Mouse (Mus musculus) layer of hippocampus, postnatal 14 days (tissue): ENCODE results near the gene Cdh12. TPM values are rescaled to one million over a fixed set of nuclear protein-coding genes. Genes with fewer than 3 reads are reported as not detected.
"Not testable (repeated sequence)": the region's sequence is repeated elsewhere in the genome, so short reads cannot be mapped to it uniquely, and the experiment has no call there.

Experiments used
- DNase-seq, 2 experiments: peaks; one replicate each; pipeline ENCODE4 v3.0.0; 2021 to 2022; ENCODE audit warnings: low spot score in 2 of 2, mixed read lengths in 1 of 2
- long read RNA-seq, 2 experiments: library from polyadenylated mRNA; stranded (forward); transcript quantifications; one replicate each; pipeline ENCODE4 v2.0.0; 2021
- total RNA-seq, 2 experiments: library from RNA; stranded (reverse); gene quantifications; 2 replicates each; pipeline ENCODE4 v1.2.3; 2021

Cdh12 gene
- 10 to 100 TPM; 23.6 to 28.6 TPM for total RNA-seq
- long read RNA-seq, experiment 1, partial matches to known transcripts, result 2 of 5 reads
- long read RNA-seq, experiment 1, other reads (novel, unspliced or antisense), result 3 of 5 reads
- long read RNA-seq, experiment 2, partial matches to known transcripts, result 2 of 4 reads
- long read RNA-seq, experiment 2, other reads (novel, unspliced or antisense), result 2 of 4 reads

DNA sequence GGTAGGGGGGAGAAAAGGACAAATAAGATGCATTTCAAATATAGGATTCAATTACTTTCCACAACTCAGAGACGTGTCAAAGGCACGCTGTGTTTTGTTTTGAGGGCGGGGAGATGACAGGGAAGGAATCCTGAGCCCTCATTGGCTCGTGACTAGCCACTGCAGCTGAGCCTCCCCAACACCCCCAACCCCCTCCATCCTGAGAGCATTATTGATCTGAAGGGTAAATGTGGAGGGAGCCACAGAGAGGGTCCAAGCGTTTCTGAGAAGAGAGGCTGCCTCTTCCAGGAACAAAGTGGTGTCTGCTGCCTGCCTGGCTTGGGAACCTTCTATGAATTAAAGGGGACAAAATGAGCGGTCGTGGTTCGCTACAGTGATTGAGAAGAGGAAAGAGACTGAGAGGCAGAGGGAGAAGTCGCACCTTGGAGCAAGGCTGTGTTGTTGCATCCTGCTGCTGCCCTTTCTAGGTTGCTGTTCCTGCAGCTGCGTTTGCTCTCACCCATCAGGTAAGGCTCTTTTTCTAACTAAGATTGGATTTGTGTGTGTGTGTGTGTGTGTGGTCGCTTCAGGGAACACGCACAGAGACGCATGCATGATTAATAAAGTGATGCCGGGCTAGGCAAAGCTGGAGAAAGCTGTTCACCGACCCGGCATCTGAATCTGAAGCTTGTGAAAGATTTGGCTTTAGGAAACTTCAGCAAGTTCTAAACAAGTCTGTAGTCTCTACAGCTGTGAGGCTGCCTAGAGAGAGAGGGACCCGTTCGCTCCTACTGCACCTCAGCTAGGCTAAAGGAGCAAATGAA lies at the start of gene Cdh12:
Gene Cdh12 (plus strand): TSS at position 405 of the 803 bp plus-strand sequence.
- peak; percentile 35 to 51 for DNase-seq

DNA sequence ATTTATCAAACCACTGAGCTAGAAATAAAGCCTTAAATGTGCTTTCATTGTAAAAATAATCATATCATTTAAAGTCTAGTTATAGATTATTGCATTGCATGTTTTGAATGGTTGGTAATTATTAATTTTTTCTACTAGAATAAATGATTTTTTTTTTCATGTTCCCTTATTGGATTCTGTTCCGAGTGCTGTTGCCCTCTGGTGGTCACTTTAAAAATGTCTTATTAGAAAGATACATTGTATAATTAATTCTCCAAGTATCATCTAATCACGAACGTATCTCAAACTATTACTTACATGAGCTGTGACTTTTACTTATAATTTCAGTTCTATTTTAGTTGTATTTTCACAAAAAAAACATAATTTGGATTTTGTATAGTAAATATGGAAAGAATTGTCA lies 45.5 kb upstream of the Cdh12 start:
- peak in 1 of 2 experiments; percentile 36 for DNase-seq

DNA sequence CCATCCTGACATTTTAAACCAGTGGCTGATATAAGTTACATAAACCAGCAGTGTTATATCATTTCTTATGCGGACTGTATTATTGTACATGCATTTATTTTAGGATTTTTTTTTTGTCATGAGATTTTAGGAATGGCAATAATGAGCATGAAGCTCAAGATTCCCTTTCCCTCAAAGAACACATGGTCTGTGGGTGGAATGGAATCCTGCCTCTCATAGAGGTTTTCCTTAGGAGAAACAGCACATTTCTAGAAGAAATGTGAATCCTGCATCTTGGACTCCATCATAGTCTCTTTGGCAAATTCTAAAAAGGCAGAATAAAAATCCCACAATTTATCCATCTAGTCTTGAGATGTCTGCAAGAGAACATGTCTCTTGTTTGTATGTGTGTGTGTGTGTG lies 35.7 kb upstream of the Cdh12 start:
- DNase-seq, result no peak

DNA sequence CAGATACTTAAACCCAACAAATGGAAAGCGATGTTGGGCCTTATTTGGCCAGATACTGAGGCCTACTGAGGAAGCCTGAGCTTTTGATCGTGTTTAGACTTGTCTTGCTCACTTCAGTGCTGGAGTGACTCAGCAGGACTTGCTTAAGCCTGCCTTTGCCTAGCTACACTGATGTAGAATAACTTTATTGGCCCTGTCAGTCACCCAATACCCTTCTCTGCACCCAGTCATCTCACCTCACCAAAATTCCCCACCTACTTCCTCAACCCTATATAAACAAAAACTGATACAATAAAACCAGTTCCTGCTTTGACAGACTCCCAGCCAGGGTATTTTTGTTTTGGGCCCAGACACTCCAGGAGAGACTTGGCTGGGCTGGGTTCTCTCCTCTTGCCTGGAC lies 12.7 kb upstream of the Cdh12 start:
- no peak for DNase-seq

DNA sequence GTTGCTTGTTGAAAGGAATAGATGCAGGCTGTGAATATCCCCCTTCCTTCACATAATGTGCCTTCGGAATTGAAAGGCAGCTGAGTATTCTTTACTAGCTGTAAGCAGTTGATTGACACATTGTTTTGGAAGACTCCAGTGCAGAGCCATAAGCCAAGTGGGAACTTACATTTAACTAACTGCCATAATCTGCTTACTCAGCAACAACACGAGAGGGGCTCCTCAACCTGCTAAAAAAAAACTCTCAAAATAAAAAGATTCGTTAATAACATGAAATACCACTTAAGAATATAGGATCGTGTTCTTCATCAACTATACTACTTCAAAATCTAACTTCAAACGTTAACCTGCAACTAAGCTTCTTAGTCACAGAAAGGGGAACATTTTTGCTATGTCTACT lies 1.5 kb downstream of the Cdh12 start:
- DNase-seq, result no peak

DNA sequence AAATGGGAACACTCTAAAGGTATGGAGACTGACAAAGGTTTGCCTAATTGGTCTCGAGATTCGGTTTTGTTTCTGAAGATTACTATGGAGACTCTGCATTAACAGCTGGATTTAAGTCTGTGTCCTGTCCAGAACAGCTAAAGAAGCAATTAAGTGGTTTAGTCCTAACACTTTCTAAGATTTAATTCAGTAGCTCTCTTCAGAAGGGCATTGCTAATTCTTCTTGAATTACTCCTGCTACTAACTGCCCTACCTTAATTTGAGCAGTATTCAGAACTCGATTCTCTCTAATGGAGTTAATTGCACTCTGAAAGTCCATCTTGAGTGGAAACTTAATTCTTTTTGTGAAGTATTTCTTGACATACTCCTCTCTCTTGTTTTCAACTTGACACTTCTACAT lies 9.4 kb downstream of the Cdh12 start:
- no peak for DNase-seq

DNA sequence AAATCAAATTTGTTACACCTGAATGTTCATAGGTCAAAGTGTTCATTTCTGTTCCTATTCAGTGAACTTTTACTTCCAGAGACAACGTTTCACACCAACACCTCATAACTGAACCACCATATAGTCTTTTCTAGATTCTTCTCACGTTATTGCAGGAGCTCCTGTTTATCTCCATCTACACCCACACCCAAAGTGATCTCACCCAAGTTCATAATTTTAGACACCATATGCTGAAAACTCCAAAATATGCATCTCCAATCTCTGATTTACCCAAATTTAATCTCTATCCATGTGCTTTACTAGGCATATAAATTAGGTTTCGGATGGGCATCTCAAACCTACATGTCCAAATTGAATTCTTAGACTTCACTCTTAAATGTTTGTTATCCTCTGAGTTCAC lies 13.4 kb downstream of the Cdh12 start:
- DNase-seq, result no peak

DNA sequence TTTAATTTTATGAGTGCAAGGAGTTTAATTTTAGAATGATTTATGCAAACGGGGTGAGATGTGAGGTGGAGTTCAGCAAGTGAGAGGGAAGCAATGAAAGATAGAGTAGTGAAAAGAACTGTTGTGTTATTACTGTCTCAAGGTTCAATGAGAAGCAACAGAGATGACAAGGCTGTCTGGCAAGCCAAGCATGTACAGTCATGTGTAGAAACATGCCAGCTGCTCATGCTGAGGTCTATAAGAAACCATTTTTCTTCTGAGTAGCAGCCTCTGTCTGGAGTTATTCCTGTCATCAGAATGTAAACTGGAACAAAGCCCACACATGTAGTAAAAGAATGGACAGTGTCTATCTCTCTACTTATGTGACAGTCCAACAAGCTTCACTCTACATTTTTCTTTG lies 14.5 kb downstream of the Cdh12 start:
- no peak for DNase-seq

DNA sequence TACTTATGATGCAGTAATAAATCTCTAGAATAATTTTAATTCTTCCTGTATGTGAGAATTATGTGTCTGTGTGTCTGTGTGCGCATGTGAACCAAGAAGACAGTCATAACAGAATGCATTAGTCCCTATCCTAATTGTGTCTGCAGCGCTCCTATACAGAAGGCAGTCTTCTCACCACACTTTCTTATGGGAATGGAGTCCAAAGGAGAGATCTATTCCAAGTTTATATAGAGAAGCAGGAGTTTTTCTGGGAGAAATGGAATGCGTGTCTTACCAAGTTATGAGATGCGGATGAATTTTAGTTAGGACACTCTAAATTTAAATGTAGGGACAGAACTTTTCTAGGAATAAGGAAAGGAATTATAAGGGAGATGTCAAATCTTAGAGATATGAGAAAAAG lies 101.9 kb downstream of the Cdh12 start:
- DNase-seq, result no peak

DNA sequence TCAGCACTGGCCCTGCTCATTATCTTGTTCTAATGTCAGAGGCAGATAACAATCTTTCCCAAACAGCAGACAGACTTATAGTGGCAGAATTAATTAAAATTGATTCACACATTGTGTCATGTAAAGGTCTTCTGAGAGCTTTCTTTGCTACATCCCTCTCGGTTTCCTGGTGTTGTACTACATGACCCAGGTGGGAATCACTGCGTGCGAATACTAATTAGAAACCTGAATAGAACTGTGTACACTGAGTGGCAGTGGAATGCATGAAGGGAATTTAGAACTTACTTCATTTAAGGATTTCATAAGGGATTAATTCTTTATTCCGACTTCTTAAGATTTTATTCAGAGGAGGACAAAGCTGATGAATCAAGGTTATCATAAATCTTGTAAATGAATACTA lies 121.9 kb downstream of the Cdh12 start:
- no peak for DNase-seq

DNA sequence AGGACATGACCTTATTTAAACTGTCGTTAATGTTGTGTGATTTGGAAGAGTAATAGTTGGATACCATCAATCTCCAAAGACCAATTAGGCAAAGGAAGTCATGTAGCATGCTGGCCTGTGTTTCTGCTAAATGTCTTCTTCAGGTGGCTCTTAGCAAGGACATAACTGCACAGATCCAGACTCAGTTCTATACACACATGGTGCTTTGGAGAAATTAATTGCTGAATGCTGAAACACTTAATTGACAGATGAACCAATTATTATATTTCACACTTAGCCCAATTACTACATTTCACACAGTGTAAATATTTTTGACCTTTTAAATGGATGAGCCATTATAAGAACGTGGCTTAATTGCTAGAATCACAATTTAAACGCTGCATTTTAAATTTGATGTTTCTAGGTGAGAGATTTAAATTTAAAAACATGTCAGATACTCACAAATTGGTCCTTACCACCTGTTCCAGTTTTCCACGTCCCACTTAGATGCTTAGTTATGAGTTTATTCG lies 133.6 kb downstream of the Cdh12 start:
- no peak for DNase-seq

DNA sequence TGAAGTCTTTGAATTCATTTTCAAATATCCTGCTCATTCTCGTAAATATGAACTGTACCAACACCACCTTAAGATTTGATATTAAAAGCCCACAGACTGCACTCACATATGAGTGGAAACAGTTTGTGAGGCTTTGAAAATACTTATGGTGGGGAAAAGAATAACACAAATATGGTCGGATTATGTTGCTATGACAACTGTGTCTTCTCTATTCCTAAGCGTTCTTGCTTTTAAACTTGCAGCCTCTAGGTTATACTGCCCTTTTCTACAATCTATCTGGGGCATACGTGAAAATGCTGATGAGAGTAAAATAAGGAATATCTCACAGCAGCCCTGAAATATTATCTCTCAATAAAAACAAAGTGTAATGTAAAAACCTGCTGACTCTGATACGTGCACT lies 142.5 kb downstream of the Cdh12 start:
- peak in 1 of 2 experiments; percentile 4 for DNase-seq

DNA sequence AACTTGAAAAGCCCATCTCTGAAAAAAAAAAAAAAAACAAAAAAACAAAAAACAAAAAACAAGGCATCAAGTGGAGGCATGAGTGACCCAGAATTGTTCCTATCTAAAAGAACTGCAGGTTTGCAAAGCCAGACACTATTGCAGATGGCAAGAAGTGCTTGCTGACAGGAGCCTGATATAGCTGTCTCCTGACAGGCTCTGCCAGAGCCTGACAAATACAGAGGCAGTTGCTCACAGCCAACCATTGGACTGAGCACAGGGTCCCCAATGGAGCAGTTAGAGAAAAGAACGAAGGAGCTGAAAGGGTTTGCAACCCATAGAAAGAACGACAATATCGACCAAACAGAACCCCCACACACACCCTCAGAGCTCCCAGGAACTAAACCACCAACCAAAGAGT lies 156.7 kb downstream of the Cdh12 start:
- DNase-seq, result not testable (repeated sequence)

DNA sequence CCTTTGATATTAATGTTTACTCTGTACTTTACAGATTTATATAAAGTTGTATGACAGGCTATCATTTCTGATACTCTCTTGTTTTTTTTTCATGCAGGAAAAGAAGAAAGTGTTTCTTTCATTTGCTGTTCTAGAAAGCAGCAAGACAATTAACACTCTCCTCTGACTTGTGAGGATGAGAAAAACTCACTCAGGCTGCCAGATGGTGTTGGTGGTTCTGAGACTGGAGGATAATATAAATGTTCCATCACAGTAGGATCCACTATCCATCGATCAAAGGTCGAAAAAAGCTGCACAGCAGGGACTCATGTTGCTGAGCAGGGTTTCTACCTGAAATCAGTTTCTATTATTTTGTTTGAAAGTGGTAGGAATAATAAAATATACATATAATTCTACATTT lies 185.5 kb downstream of the Cdh12 start:
- DNase-seq, result no peak

DNA sequence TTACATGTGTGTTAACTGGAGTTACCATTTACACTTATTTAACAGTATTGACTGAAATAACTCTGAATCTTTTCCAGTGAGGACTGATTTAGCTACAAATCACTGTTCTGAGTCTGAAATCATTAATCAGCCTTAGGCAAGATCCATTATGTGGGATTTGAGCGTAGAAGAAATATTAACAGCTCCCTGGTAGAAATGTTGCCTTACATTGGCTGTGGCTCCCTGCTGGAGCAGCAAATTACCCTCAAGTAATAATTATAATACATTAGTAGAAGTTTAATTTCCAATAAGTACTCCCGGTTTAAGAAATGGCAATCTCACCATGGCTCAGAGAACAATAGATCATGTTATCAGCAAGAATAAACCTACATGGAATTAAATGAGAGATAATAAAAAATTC lies 190.1 kb downstream of the Cdh12 start:
- no peak for DNase-seq

DNA sequence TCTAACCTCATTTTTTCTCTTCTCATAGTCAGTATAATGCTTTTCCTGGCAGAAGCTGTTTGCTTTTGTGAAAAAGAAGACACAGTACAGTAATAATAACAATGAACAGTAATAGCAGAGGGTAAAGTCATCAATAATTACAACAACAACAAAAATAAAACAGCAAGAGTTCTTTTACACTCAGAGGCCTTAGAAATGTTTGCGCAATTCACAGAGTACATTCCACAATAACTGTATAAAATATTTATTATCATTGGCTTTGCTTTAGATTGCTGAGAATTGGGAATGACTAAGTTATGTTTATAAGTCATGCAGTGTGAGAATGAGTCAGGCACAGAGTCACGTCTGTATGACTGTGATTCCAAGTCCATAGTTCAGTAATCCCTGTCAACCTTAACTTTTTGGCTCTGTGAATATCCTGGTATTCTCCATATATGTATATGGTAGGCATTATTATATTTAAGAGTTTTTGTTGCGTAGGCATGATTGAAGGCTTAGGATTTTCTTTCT lies 193.9 kb downstream of the Cdh12 start:
- DNase-seq, result no peak

DNA sequence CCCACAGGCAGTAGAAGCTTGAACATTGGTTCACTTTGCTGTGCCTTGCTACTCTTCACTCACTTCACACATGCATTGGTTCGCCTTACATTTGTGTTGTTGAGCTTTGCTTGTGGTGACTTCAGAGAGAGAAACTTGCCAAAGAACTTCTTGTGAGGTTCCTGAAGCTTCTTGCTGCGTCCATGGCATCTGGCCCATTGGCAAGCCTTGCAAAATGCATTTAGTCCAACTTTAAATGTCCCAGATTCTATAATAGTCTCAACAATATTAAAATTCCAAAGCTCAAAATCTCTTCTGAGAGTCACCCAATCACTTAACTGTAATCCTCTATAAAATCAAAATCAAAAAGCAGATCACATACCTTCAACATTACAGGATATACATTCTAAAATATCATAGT lies 211.2 kb downstream of the Cdh12 start:
- DNase-seq, result no peak

DNA sequence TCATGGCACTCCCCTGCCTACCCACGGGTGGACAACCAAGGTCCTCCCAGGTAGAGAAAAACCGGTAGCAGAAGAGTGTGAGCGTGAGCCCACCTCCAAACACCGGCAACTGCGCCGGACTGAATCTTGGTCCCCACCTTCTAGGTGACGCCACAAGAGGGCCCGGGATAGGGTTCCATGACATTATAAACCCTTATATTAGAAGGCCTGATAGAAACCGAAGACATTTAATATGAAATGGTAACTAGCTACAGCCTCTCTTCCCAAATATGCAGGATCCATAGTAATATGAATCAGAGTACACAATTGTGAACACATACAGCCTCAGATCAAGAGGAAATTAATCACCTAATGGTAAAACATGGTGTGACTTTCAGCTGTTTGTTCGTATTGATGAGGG lies 217.6 kb downstream of the Cdh12 start, which contains the start of gene Acot10:
Gene Acot10 (minus strand): TSS at position 101 of the 400 bp plus-strand sequence.
- DNase-seq, result no peak

DNA sequence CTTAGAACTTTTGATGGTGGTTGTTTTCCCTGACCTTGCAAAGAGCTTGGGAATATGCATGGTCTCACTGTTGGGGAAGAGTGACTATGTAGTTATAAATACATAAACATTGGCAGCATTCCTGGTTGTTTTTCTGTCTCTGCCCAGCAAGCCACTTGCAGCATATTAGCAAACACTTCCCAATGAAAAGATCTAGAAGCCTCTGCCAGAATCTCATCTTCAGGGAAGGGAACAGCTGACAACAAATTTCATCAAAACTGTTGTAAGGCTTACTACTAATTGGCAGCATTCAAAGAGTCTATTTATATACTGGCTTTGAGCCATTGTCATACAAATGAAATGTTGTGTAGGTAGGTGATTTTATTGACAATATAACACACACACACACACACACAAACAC lies 218.3 kb downstream of the Cdh12 start:
- peak in 1 of 2 experiments; percentile 28 for DNase-seq

DNA sequence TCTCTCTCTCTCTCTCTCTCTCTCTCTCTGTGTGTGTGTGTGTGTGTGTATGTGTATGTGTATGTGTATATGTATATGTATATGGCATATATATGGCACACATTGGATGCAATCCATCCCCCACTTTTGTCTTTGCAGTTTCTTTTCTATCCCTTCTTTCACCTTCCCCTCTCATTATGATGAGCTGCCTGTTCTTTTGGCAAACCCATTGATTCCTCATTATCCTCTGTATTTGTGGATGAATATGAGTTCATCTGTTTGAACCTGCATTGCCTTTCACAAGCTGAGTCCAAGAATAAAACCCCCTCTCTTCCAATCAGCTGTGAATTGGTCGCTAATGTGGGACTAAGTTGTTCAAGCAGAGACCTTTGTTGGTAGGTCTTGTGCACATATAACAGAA lies 218.9 kb downstream of the Cdh12 start:
- no peak for DNase-seq

DNA sequence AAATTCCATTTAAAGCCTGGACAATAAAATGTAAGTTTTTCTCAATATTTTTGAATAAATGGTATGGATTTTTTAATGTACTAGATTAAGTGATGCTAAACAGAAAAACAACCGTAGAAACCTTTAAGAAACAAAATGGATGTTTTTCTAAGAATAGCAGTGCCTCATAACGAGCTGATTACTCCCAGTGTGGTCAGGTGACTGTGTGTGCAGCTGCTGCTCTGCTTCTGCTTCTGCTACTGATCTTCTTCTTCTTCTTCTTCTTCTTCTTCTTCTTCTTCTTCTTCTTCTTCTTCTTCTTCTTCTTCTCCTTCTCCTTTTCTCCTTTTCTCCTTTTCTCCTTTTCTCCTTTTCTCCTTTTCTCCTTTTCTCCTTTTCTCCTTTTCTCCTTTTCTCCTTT lies 220.4 kb downstream of the Cdh12 start:
- not testable (repeated sequence) for DNase-seq

DNA sequence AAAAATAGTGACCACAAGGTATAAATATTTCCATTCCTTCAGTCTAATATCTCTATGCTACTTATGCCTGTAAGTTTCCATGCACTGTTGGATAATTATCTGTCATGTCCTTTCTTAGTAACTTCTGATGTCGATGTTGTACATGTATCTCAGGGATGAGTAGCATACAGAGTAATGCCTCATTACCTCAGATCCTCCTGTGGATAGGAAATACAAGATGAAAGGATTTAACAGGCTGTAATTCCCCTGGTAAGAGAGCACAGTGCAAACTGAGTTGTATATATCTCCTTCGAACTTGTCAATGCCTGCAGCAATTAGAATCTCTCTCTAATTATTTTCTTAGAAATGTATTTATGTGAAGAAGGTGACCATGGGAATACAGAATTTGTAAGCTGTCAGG lies 233.7 kb downstream of the Cdh12 start:
- no peak for DNase-seq
